Mouse (Mus musculus) ES-Bruce4 (cell line): ENCODE measurements around the gene Olfr836.
"Not testable (repeated sequence)": the region's sequence is repeated elsewhere in the genome, so short reads cannot be mapped to it uniquely, and the experiment has no call there.

Experiments
- CTCF ChIP-seq: IDR thresholded peaks from one replicate; pipeline ENCODE4 v1.8.1; 2011; ENCODE audit warnings: low read depth, low read length
- POLR2A ChIP-seq: IDR thresholded peaks from one replicate; pipeline ENCODE4 v1.8.1; 2011; ENCODE audit warnings: low read length; ENCODE audit not compliant: insufficient read depth

DNA sequence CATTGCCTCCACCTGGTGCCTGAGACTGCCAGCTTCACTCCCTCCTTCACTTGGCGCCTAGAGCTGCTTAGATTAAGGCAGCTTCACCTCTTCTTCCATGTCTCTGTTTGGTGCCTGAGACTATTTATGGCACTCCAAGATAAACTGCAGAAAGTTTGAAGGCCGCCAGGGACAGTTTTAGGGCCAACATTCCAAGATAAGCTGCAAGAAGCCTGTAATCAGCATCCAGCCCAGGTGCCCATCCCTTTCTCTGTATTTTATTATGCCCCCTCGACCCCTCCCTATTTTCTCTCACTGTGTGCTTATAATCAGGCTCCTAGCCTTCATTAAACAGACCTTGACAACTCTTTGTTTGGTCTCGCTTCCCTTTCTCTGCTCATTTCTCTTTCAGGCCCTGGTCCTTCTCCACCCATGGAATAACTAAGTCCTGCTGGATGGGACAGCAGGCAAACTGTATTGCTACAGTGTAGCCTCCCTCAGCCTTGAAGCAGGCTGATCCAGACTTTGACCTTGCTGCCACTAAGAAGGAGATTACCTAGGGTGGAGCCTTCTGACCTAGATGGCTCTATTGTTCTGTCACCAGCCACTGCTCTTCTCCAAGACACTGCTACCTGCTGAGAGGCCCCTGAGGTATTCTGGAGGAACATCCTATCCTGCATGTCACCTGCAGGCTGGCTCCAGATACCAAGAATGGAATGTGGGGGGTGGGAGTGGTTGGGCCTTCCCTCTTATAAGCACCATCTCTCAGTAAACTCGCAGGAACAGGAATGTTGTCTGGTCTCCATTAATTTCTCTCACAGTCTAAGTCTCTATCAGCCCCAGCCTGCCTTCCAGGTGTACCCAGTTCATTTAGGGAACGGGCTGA is 27.1 kb upstream of the Olfr836 start:
- not testable (repeated sequence) for TF ChIP-seq CTCF, POLR2A
